ENCODE assay signal across 16 mouse cellular contexts in the genomic region with DNA sequence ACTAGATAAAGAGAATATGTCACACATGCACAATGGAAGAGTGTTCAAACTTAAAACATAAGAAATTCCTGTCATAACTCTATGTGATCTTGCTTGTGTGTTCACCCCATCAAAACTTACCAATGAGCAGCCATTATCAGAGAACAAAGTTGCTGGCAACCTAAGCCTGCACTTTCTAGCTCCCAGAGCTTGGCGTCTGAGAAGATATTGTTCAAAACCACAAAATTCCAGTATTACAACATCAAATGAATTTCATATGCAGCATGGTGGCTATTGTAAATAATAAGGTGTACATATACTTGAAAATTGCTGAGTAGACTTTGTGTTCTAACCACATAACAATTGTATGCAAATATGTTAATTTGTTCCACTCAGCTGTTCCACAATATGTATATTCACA.
"Had no signal": no experiment of that assay in that cellular context is flagged by ENCODE, and none has a peak within 500 bp of the region (broad histone marks: within the 10 kb centered on the region; RNA-seq: fewer than 3 reads in every experiment).

No protein-coding gene starts in this region.

- H3K36me3 ChIP-seq: neural tube, embryonic 13.5 days; neural tube, embryonic 15.5 days; stomach, embryonic 15.5 days had no signal

- H3K4me3 ChIP-seq: neural tube, embryonic 13.5 days; neural tube, embryonic 15.5 days; stomach, embryonic 15.5 days had no signal

- H3K27me3 ChIP-seq: neural tube, embryonic 15.5 days; stomach, embryonic 15.5 days had no signal

- DNase-seq: retina, postnatal 1 day; right cerebral cortex, adult 18-20 months; right cerebral cortex, postnatal 14 days; right cerebral cortex, postnatal 25 days; right cerebral cortex, postnatal 4 days; spleen, adult 18-20 months; thymus, adult 18-20 months; thymus, adult 2 months; thymus, postnatal 14 days; thymus, postnatal 25 days; thymus, postnatal 36 days; thymus, postnatal 4 days had no signal

- H3K4me1 ChIP-seq: neural tube, embryonic 13.5 days; neural tube, embryonic 15.5 days; stomach, embryonic 15.5 days had no signal

- H3K27ac ChIP-seq: neural tube, embryonic 13.5 days; neural tube, embryonic 15.5 days; stomach, embryonic 15.5 days; stomach, postnatal 0 days had no signal
